Mouse (Mus musculus): Measurements from ENCODE around the gene Tspan11.

GRCm38 (mm10) chr6:127853241-127853640, 34.1 kb upstream of the Tspan11 start:
- TF ChIP-seq CTCF (conservative IDR thresholded peaks at IDR 0.05; ENCODE audit: low read length) (no peak), NANOG (IDR thresholded peaks at IDR 0.05; ENCODE audit: borderline replicate concordance, low read length) (no peak), POU5F1 (IDR thresholded peaks at IDR 0.05; ENCODE audit: borderline replicate concordance, low read length) (no peak)

All from E14TG2a.4 (cell line).